Mouse (Mus musculus): Measurements from ENCODE around the gene Dll1.

- TF ChIP-seq CTCF (IDR thresholded peaks at IDR 0.05; ENCODE audit: low read depth), result 0 out of 2 replicates have a peak, but pooled peaks have one; percentile 16
- no peak for TF ChIP-seq EP300 (IDR thresholded peaks at IDR 0.05; ENCODE audit: low read depth)
Measured at GRCm38 (mm10) chr17:15383360-15383759, 6.7 kb upstream of the Dll1 start.

Measured in liver, postnatal 0 days (tissue).